Mouse (Mus musculus) urinary bladder, adult 18-20 months (tissue): ENCODE measurements around the gene Myog.
A peak's percentile ranks its signal among the peaks of the same experiment; 100 is the strongest.
"Not testable (repeated sequence)": the region's sequence is repeated elsewhere in the genome, so short reads cannot be mapped to it uniquely, and the experiment has no call there.

Experiments used
- DNase-seq, 2 experiments: peaks; one replicate each; pipeline ENCODE4 v3.0.0; 2022; ENCODE audit warnings: low spot score in 2 of 2, mixed read lengths in 2 of 2

Myog gene

GRCm38 (mm10) chr1:134289598-134290099, at the start of gene Myog:
Gene Myog, plus strand, starts transcription at chr1:134289989.
- no peak for DNase-seq

GRCm38 (mm10) chr1:134240701-134241100, 49.1 kb upstream of the Myog start:
- no peak for DNase-seq

- DNase-seq: no peak
Measured at GRCm38 (mm10) chr1:134241298-134241697, 48.5 kb upstream of the Myog start.

GRCm38 (mm10) chr1:134242286-134242685, 47.5 kb upstream of the Myog start:
- DNase-seq: no peak

GRCm38 (mm10) chr1:134243505-134243904, 46.3 kb upstream of the Myog start:
- no peak for DNase-seq

GRCm38 (mm10) chr1:134243948-134244914, 45.6 kb upstream of the Myog start:
- DNase-seq: peak; percentile 86 to 95

- DNase-seq: no peak
Measured at GRCm38 (mm10) chr1:134245004-134245717, 44.6 kb upstream of the Myog start.

GRCm38 (mm10) chr1:134246590-134246989, 43.2 kb upstream of the Myog start:
- no peak for DNase-seq

GRCm38 (mm10) chr1:134249681-134250080, 40.1 kb upstream of the Myog start:
- DNase-seq: not testable (repeated sequence)

GRCm38 (mm10) chr1:134264341-134264740, 25.4 kb upstream of the Myog start:
- DNase-seq: no peak

GRCm38 (mm10) chr1:134265797-134266196, 24.0 kb upstream of the Myog start:
- no peak for DNase-seq

- no peak for DNase-seq
Measured at GRCm38 (mm10) chr1:134270026-134270425, 19.8 kb upstream of the Myog start.

GRCm38 (mm10) chr1:134272754-134273250, 17.0 kb upstream of the Myog start:
- no peak for DNase-seq

- no peak for DNase-seq
Measured at GRCm38 (mm10) chr1:134273493-134274395, 16.0 kb upstream of the Myog start.

- DNase-seq: no peak
Measured at GRCm38 (mm10) chr1:134274483-134274920, 15.3 kb upstream of the Myog start.

GRCm38 (mm10) chr1:134275616-134276464, 13.9 kb upstream of the Myog start:
- DNase-seq: no peak

GRCm38 (mm10) chr1:134276823-134277222, 13.0 kb upstream of the Myog start:
- no peak for DNase-seq

- DNase-seq: no peak
Measured at GRCm38 (mm10) chr1:134280174-134280573, 9.6 kb upstream of the Myog start.

- DNase-seq: no peak
Measured at GRCm38 (mm10) chr1:134281563-134281962, 8.2 kb upstream of the Myog start.

- no peak for DNase-seq
Measured at GRCm38 (mm10) chr1:134282342-134282741, 7.4 kb upstream of the Myog start.
